Comparison of ENCODE assay signal across 10 mouse cellular contexts in genomic region chr12:108396081-108396947, GRCm38 (mm10). TPM values are rescaled to one million over a fixed set of nuclear protein-coding genes. Genes with fewer than 3 reads are reported as not detected.
DNase-seq lines count a peak whose midpoint lies in the region; TF ChIP-seq lines count a peak whose summit lies in the region.
"Had no signal": no experiment of that assay in that cellular context is flagged by ENCODE, and none has a peak within 500 bp of the region (broad histone marks: within the 10 kb centered on the region; RNA-seq: fewer than 3 reads in every experiment).

No protein-coding gene starts in this region.

- H3K4me3 ChIP-seq in cortical plate, adult 2 months (ENCODE audit: insufficient read depth, low read length), result no peak overlapping the region
- H3K4me3 ChIP-seq in hindbrain, embryonic 10.5 days, result no peak overlapping the region
- no peak overlapping the region for H3K4me3 ChIP-seq in thymus, adult 2 months (ENCODE audit: control insufficient read depth, insufficient read depth, low read length)
- H3K4me3 ChIP-seq: limb, embryonic 15.5 days; stomach, embryonic 15.5 days had no signal

- no peaks in the 10 kb centered on the region for H3K36me3 ChIP-seq in hindbrain, embryonic 10.5 days
- no peaks in the 10 kb centered on the region for H3K36me3 ChIP-seq in thymus, adult 2 months (ENCODE audit: control insufficient read depth, insufficient read depth, low read length)
- H3K36me3 ChIP-seq: limb, embryonic 15.5 days; stomach, embryonic 15.5 days had no signal

- peaks cover 2% of the 10 kb centered on the region; the same call in 1 of the 2 replicates for H3K27me3 ChIP-seq in hindbrain, embryonic 10.5 days (ENCODE audit: insufficient read depth, poor library complexity, severe bottlenecking)
- H3K27me3 ChIP-seq in thymus, adult 2 months (ENCODE audit: control insufficient read depth, insufficient read depth, low read length), result no peaks in the 10 kb centered on the region
- H3K27me3 ChIP-seq: limb, embryonic 15.5 days; stomach, embryonic 15.5 days had no signal

- peak; percentile 85 for DNase-seq in ES-CJ7 (ENCODE audit: low read depth, low spot score)
- DNase-seq in hindbrain, embryonic 10.5 days (ENCODE audit: low spot score), result peak; percentile 85
- DNase-seq in layer of hippocampus, postnatal 14 days (ENCODE audit: low spot score in 2 of 2), result peak; percentile 49 to 74
- peak; percentile 76 for DNase-seq in retina, embryonic 14.5 days (ENCODE audit: low spot score)
- no peak for DNase-seq in thymus, adult 2 months
- DNase-seq in cerebellum, adult 11 months, result no peak
- no peak for DNase-seq in spleen, postnatal 4 days (ENCODE audit: low spot score in 2 of 2)

- peak overlapping the region; percentile 25; the same call in 1 of the 2 replicates for H3K27ac ChIP-seq in cortical plate, adult 2 months (ENCODE audit: insufficient read depth, low read length)
- peak overlapping the region; percentile 90 for H3K27ac ChIP-seq in hindbrain, embryonic 10.5 days
- H3K27ac ChIP-seq in thymus, adult 2 months (ENCODE audit: control insufficient read depth, insufficient read depth, low read length), result no peak overlapping the region
- H3K27ac ChIP-seq: limb, embryonic 15.5 days; stomach, embryonic 15.5 days had no signal

- H3K9me3 ChIP-seq in hindbrain, embryonic 10.5 days, result no peaks in the 10 kb centered on the region
- H3K9me3 ChIP-seq: limb, embryonic 15.5 days; stomach, embryonic 15.5 days had no signal

- 61% methylated on average over 11 of the region's 11 CpGs for WGBS in hindbrain, embryonic 10.5 days
- WGBS in thymus, adult 2 months, result 88% methylated on average over 11 of the region's 11 CpGs

- H3K4me1 ChIP-seq in cortical plate, adult 2 months (ENCODE audit: control insufficient read depth, insufficient read depth, low read length), result peaks cover 6% of the 10 kb centered on the region
- H3K4me1 ChIP-seq in hindbrain, embryonic 10.5 days (replicated peaks), result peaks cover 60% of the 10 kb centered on the region
- H3K4me1 ChIP-seq in thymus, adult 2 months (replicated peaks; ENCODE audit: control insufficient read depth, insufficient read depth, low read length), result no peaks in the 10 kb centered on the region

- no peak for TF ChIP-seq POLR2A in cortical plate, adult 2 months (IDR thresholded peaks at IDR 0.05; ENCODE audit: extremely low read depth, insufficient read depth, low read length)
- TF ChIP-seq POLR2A in thymus, adult 2 months (IDR thresholded peaks at IDR 0.05; ENCODE audit: control insufficient read depth, extremely low read depth, insufficient read depth, low read length, poor library complexity), result no peak

- TF ChIP-seq CTCF in cortical plate, adult 2 months (IDR thresholded peaks at IDR 0.05; ENCODE audit: extremely low read depth, insufficient read depth, low read length), result no peak
- TF ChIP-seq CTCF in thymus, adult 2 months (IDR thresholded peaks at IDR 0.05; ENCODE audit: borderline replicate concordance, control insufficient read depth, extremely low read depth, insufficient read depth, low read length, poor library complexity), result no peak

RNA-seq across cellular contexts. Expression of gene Eml1, which starts 25.6 kb away (rescaled TPM):
- polyA plus RNA-seq in cortical plate, adult 2 months (2012; rRNA removed), result 76.5 and 76.6 TPM in 2 replicates
- polyA plus RNA-seq in hindbrain, embryonic 10.5 days (2016; fragmentation: Nextera tagmentation; extraction: Ambion mirVana), result 104 and 125 TPM in 2 replicates
- total RNA-seq in layer of hippocampus, postnatal 14 days (2021), result 10 to 100 TPM; 55.0 to 55.4 TPM
- 4.9 and 6.4 TPM in 2 replicates for polyA plus RNA-seq in thymus, adult 2 months (2012; rRNA removed)

Comparison
In these comparisons a context has a peak if more than half of its experiments do, and no peak if none do; other contexts are left out.
1. DNase-seq: peak in ES-CJ7 (single experiment), hindbrain, embryonic 10.5 days (single experiment), layer of hippocampus, postnatal 14 days (2 of 2) and retina, embryonic 14.5 days (single experiment); none in thymus, adult 2 months (single experiment), cerebellum, adult 11 months (single experiment) and spleen, postnatal 4 days (0 of 2).
2. RNA of gene Eml1, which starts 25.6 kb away (polyA plus RNA-seq): 104 to 125 TPM in hindbrain, embryonic 10.5 days and 76.5 to 76.6 TPM in cortical plate, adult 2 months; 4.9 to 6.4 TPM in thymus, adult 2 months; every median in the first group is over 10 times any median in the second.